Mouse (Mus musculus) thymus, postnatal 0 days (tissue): ENCODE data around the gene Ndufaf5. TPM values are rescaled to one million over a fixed set of nuclear protein-coding genes. Genes with fewer than 3 reads are reported as not detected.

Experiments
- polyA plus RNA-seq: library from polyadenylated mRNA; unstranded; fragments of >200 nt; fragmentation: Nextera tagmentation; extraction: Ambion mirVana; gene quantifications from 2 replicates; pipeline ENCODE4 v1.2.1, GENCODE M21; 2015

Ndufaf5 gene
- polyA plus RNA-seq, 1 experiment from 2014 or later = 21.5 TPM

Other genes with a start within 250 kb of the Ndufaf5 start
- gene Tasp1, start 103.8 kb upstream of the Ndufaf5 start, polyA plus RNA-seq = 44.8 and 56.1 TPM in 2 replicates
- gene Gm17374, start 18.6 kb upstream of the Ndufaf5 start, polyA plus RNA-seq = not detected in 2 replicates
- 17.6 and 24.6 TPM in 2 replicates for gene Esf1, start 85 bp upstream of the Ndufaf5 start, polyA plus RNA-seq
- gene Sel1l2, start 219.1 kb downstream of the Ndufaf5 start, polyA plus RNA-seq = 0.13 and 0.27 TPM in 2 replicates
- 24.6 and 28.6 TPM in 2 replicates for gene Macrod2, start 224.7 kb downstream of the Ndufaf5 start, polyA plus RNA-seq